Mouse (Mus musculus): ENCODE measurements around the gene Abcf2. TPM values are rescaled to one million over a fixed set of nuclear protein-coding genes. Genes with fewer than 3 reads are reported as not detected.

The Abcf2 gene
- total RNA-seq, 2 experiments from 2014 or later, result 53.5 to 54.9 TPM

GRCm38 (mm10) chr5:24601911-24602750 lies 24.9 kb upstream of the Abcf2 start:
- peak; percentile 86 to 88 for DNase-seq

- DNase-seq, result no peak
Measured at GRCm38 (mm10) chr5:24601071-24601835, 24.0 kb upstream of the Abcf2 start.

- DNase-seq, result no peak
Measured at GRCm38 (mm10) chr5:24600236-24600635, 23.0 kb upstream of the Abcf2 start.

GRCm38 (mm10) chr5:24599137-24599536 lies 21.9 kb upstream of the Abcf2 start:
- no peak for DNase-seq

- DNase-seq, result peak; percentile 63 to 73
Measured at GRCm38 (mm10) chr5:24598570-24599006, 21.3 kb upstream of the Abcf2 start.

GRCm38 (mm10) chr5:24597901-24598569 lies 20.8 kb upstream of the Abcf2 start:
- peak in 1 of 2 experiments; percentile 39 for DNase-seq

GRCm38 (mm10) chr5:24597221-24597728 lies 20.0 kb upstream of the Abcf2 start:
- DNase-seq, result peak; percentile 85 to 86

GRCm38 (mm10) chr5:24596519-24597171 lies 19.4 kb upstream of the Abcf2 start:
- peak; percentile 56 to 76 for DNase-seq

- DNase-seq, result no peak
Measured at GRCm38 (mm10) chr5:24595786-24596380, 18.6 kb upstream of the Abcf2 start.

- DNase-seq, result no peak
Measured at GRCm38 (mm10) chr5:24595261-24595660, 18.0 kb upstream of the Abcf2 start.

- DNase-seq, result no peak
Measured at GRCm38 (mm10) chr5:24594346-24594745, 17.1 kb upstream of the Abcf2 start.

GRCm38 (mm10) chr5:24593928-24594327 lies 16.7 kb upstream of the Abcf2 start:
- DNase-seq, result no peak

GRCm38 (mm10) chr5:24593230-24593629 lies 16.0 kb upstream of the Abcf2 start:
- no peak for DNase-seq

- DNase-seq, result no peak
Measured at GRCm38 (mm10) chr5:24592471-24593160, 15.3 kb upstream of the Abcf2 start.

GRCm38 (mm10) chr5:24591796-24592470 lies 14.7 kb upstream of the Abcf2 start:
- DNase-seq, result no peak

GRCm38 (mm10) chr5:24591268-24591721 lies 14.0 kb upstream of the Abcf2 start:
- DNase-seq, result peak; percentile 33 to 36

GRCm38 (mm10) chr5:24589511-24590500 lies 12.5 kb upstream of the Abcf2 start:
- DNase-seq, result no peak

GRCm38 (mm10) chr5:24587200-24587577 lies 9.9 kb upstream of the Abcf2 start:
- DNase-seq, result no peak

Data from heart, adult 18-20 months (tissue).